Mouse (Mus musculus) frontal cortex, adult (tissue): ENCODE data around the gene Slc39a9.

Experiments
- ATAC-seq: cut with Nextera tagmentation; 2 replicates; pipeline ENCODE4 v1.9.2; 2017; ENCODE audit warnings: mild to moderate bottlenecking, moderate library complexity, mixed read lengths; ENCODE audit not compliant: low TSS enrichment

The Slc39a9 gene

DNA sequence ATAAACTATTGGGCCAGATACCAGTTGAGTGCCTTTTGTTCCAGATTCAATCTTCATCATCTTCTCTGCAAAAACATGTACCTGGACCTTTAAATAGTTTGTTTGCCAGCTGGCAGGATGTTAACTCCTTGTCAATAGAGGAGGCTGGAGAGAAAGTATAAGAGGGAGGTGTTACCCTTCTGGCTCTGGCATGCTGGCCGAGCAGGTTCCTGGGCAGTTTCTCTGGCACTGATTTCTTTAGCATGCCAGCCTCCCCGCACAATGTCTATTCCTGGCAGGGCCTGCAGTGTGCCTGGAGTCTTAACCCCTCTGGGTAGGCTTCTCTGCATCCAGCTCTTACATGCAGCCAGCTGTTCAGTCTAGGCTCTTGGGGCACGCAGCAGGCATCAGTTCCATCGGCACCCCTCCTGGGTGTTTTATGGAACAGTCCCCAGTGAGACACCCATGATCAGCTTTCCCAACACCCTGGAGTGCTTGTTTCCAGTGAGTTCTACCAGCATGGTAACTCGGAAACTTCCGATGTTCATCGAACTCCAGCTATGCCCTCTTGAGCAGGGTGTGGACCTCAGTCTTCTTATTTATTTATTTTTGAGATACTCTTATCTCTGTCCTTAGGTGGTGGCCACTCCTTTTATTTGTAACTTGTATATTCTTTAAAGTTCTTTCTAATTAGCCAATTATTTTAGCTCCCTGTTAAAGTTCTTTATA, 10.4 kb downstream of the Slc39a9 start:
- ATAC-seq = no peak

DNA sequence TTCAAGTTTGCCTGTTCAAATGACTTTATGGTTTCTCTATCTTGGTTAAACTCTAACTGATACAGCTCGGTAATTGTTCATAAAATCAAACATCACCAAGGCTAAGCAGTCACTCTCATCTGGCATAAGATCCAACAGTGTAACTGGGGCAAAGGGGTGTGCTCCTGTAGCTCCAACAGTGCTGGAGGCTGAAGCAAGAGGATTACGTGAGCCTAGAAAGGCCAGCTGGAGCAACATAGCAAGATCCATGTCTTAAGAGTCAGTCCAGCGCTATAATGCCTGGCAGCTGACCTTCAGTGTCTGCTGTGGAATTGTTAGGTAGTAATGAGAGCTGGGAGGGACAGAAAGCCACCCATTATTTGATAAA, 11.0 kb downstream of the Slc39a9 start:
- ATAC-seq = no peak

GRCm38 (mm10) chr12:80658661-80659060, 15.0 kb downstream of the Slc39a9 start:
- no peak for ATAC-seq

DNA sequence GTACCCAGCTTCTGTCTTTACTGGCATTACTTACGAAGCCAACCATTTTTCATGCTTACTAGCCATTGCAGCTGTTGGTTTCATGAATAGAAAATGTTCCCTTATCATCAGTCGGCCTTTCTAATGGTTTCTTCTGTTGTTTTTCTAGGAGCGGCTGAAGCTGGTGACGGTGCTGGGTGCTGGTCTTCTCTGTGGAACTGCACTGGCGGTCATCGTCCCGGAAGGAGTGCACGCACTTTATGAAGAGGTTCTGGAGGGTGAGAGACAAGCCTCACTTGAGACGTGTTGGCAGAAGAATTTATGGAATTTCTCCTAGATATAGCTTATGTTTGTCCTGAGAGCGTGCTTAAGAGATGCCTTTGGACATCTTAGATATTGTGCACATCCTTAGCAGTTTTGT, 18.6 kb downstream of the Slc39a9 start:
- no peak for ATAC-seq

- ATAC-seq = no peak
Observed at GRCm38 (mm10) chr12:80663935-80664334, 20.3 kb downstream of the Slc39a9 start.

DNA sequence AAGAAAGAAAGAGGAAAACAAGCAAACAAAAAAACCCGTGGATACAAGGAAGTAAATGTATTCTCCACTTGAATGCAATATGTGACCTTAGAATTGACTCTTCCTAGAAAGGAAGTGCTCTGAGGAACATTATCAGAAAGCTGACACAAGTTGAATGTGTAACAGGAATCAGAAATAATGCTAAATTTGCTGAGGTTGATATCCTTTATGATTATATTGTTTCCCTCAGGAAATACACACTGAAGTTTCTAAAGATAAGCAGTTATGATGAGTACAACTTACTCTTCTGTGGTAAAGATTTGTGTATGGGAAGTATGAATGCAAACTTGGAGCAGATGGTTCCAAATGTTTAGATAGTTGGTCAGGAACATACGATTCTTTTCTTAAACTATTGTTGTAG, 24.7 kb downstream of the Slc39a9 start:
- no peak for ATAC-seq

GRCm38 (mm10) chr12:80673170-80673569, 29.5 kb downstream of the Slc39a9 start:
- ATAC-seq = peak; percentile 89

DNA sequence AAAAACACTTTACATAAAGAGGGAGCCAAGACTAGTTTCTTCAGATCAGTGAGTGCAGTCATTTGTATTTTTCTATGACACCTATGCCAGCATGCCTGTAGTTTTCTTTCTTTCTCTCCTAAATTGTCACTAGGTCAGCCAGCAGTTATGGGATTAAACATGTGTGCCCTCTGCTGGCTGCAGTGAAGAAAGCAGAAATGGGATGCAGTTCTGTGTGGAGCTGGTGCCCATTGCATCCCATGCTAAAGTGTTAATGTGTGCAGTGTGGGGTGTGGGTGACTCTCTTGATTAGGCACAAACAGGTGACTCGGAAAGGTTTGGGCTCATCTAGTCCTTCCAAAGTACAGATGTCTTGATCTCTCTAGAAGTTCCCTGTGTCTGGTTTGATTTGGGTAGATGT, 37.7 kb downstream of the Slc39a9 start:
- peak; percentile 79 for ATAC-seq

DNA sequence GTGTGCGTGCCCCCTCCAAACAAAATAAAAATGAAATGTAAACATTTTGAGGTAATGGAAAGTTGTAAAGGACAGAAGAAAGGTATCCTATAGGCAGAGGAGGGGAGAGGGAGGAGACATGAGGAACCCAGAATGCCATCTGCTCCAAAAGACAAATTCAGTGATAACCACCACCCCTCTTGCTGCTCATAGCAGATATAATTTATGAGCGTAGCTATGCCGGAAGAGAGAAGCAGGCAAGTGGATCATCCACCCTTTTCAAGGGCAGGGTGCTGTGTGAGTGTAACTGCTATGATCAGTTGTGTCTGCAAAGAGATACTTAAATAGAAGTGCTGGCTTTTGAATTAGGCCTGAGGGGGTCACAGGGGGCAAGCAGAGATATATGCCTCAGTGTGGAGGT, 39.9 kb downstream of the Slc39a9 start:
- ATAC-seq = no peak

GRCm38 (mm10) chr12:80684316-80684715, 40.6 kb downstream of the Slc39a9 start:
- ATAC-seq = no peak

DNA sequence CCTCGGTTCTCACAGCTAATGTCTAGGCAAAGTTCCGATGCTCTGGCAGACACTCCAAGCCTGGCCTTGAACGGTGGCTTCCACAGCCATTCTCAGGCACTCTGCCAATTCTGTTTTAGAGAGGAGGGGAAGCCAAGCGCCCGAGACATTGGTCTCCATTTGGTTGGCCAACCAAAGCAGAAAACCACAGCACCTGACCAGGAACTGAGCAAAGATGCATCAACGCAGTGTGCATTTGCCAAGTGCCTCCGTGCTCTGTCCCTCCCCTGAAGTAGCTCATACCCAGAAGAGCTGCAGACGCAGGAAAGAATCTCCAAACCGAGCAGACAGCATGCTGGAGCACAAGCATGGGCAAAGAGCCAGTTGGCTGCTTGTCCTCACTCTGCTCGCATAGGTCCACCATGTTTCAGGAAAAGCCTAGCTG, 44.1 kb downstream of the Slc39a9 start:
- peak; percentile 82 for ATAC-seq

- ATAC-seq = no peak
Observed at GRCm38 (mm10) chr12:80689696-80690095, 46.0 kb downstream of the Slc39a9 start.

GRCm38 (mm10) chr12:80691671-80692091, 48.0 kb downstream of the Slc39a9 start:
- ATAC-seq = no peak

GRCm38 (mm10) chr12:80692269-80692972, 48.7 kb downstream of the Slc39a9 start, which contains the start of gene Plekhd1:
Gene Plekhd1 (plus strand): TSS chr12:80692591.
- ATAC-seq = peak; percentile 63

DNA sequence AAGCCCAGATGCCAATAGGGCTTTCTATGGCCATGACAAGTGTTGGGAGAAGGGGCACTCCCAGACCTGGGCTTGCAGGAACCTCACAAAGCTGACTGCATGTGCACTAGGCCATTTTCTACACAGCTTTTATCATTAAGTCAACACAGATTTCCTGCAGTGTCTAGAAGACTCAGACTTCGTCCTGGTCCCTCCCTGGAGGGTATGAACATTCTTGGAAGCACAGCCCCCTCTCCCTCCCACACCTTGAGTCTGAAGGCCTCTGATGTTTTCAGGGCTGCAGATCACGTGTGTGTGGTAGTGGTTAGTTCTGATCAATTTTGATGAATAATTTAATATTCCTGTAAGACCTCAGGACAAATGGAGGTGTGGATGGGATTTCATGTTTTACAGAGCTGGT, 50.0 kb downstream of the Slc39a9 start:
- ATAC-seq = no peak

GRCm38 (mm10) chr12:80695004-80695403, 51.3 kb downstream of the Slc39a9 start:
- no peak; the same call in 1 of the 2 replicates for ATAC-seq

DNA sequence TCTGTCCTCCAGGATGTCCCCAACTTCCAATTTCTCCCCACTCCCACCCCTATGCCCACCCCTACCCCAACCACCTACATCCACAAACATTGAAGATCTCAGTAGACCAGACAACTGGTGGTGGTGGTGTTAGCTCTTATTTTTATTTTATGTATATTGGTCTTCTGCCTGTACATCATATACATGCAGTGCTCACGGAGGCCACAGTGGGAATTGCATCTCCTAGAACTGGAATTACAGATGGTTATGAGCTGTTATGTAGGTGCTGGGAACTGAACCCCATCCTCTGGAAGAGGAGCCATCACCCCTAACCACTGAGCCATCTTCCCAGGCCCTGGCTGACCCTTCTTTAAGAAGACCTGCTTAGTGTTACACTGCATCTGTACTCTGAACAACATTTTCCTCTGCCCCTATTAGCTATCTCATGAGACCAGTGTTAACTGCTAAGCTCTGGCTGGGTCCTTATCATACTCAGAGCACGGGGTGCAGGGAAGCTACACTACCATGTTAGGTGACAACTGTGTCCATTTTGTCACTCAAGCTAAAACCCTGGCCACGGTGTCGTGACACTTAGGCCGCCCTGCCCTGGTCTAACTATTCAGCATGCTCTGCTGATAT, 55.0 kb downstream of the Slc39a9 start:
- ATAC-seq = no peak

GRCm38 (mm10) chr12:80699144-80699531, 55.5 kb downstream of the Slc39a9 start:
- no peak for ATAC-seq

GRCm38 (mm10) chr12:80701332-80701731, 57.6 kb downstream of the Slc39a9 start:
- ATAC-seq = no peak

DNA sequence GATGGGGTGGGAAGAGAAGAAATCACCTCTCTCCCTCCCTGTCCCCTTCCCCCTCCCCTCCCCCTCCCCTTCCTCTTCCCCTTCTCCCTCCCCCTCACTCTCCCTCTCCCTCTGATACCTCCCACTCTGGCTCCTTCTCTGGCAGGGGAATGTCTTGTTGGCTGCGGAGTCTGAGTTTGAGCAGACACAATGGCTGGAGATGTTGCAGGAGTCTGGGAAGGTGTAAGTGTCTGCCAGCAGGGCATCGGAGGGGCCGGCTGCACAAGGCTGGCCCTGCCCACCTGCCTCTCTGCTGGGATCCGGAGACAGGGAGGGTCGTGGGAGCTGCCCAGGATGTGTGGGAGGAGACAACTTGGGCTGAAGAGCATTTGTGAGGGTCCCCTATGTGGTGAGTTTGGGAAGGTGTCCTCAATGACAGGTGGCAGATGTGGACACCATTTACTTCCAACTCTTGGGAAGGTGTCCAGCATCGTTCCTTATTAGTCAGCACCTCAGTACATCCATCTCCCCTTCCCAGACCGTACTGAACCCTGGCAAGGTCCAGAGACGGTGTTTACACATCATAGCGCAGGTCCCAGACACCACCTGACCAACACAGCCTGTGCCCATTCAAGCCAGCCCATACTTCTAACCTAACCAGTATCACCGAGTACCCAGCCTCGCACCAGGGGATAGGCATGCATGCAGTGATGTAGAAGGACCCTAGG, 62.7 kb downstream of the Slc39a9 start:
- ATAC-seq = no peak

DNA sequence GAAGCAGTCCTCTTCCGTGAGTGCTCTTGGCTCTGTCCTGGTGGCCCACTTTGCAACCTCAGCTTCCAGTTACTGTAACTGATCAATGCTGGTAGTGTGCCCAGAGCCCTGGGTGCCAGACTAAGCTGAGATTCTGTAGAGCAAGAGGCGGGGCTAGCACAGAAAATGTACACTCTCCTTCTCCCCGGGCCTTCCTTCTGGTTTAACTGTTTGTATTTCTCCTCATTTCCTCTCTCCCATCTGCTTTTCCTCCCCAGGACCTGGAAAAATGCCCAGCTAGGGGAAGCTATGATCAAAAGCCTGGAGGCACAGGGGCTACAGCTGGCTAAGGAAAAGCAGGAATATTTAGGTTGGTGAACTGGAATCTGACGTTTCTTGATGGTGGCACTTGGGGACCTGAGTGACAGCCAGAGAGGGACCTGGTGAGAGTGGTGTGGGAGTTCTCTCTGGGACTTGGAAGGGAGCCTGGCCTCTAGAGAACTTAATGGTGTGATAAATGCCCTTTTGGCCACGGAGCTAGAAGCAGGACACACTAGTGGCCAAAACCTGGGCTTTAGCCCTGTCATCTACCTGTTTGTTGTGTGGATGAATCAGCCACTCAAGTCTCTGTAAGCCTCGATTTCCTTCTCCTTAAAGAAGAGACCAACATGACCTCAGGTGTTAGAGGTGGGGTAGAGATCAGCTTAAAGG, 63.4 kb downstream of the Slc39a9 start:
- peak; percentile 45; the same call in 1 of the 2 replicates for ATAC-seq

DNA sequence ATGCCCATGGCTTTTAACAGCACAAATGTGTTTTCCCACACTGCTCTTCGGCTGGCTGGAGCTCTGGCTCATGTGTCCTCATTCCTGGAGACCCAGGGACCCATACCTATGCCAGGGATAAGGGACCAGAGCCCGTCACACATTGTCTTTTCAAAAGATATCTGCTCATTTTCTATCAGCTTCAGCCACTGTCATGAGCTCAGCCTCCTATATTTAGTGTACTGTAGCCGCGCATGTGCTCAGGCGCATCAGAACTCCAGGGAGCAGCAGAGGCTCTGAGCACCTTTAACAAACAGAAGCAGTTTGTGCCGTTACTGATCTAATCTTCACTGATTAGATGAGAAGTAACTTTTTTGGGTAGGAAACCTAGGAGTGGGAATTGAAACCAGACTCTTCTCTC, 72.2 kb downstream of the Slc39a9 start:
- no peak; the same call in 1 of the 2 replicates for ATAC-seq
